Mouse (Mus musculus) gastrocnemius, postnatal 36 days (tissue): Measurements from ENCODE around the gene Hyal2. TPM values are rescaled to one million over a fixed set of nuclear protein-coding genes. Genes with fewer than 3 reads are reported as not detected.
"Not testable (repeated sequence)": the region's sequence is repeated elsewhere in the genome, so short reads cannot be mapped to it uniquely, and the experiment has no call there.

Source experiments
- DNase-seq, 2 experiments: peaks; one replicate each; pipeline ENCODE4 v3.0.0; 2022
- intact Hi-C: fragments of 180-260 bp; cut with DNase I; formaldehyde crosslinking; loops from one replicate; pipeline ENCODE4 v1.15.1; 2025
- total RNA-seq, 2 experiments: library from RNA; stranded (reverse); gene quantifications; 2 replicates each; pipeline ENCODE4 v1.2.3; 2021

The Hyal2 gene
- total RNA-seq, 2 experiments from 2014 or later: 12.0 to 16.5 TPM

DNA sequence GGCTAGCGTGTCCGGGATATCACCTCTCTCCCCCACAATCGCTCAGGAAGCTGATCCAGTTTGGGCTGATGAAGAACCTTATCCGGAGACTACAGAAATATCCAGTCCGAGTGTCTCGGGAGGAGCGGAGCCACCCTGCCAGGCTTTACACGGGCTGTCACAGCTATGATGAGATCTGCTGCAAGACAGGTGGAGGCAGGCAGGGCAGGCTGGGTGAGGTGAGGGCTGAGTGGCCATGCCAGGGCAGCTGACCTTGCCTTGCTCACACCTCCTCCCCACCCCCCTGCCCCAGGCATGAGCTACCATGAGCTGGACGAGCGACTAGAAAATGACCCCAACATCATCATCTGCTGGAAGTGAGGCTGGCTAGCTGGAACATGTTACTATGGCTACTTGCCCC, 22.5 kb upstream of the Hyal2 start:
- intact Hi-C loops: no loop called here
- DNase-seq: no peak

DNA sequence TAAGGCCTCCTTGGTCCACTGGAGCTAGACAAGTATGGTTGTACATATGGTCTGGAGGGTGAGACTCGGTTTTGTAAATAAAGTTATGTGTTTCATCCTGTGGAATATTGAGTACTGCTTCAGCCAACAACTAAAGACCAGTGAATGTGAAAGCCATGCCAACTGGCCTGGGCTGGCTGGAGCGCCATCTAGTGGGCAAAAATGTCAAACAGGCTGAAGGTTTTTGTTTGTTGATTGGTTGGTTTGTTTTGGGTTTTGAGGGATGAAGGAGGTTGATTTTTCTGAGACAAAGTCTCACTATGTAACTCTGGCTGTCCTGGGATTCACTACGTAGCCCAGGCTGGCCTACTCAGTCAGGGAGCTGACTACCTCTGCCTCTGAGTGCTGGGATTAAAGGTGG, 22.1 kb upstream of the Hyal2 start:
- intact Hi-C loops: no loop called here
- DNase-seq: peak in 1 of 2 experiments; percentile 64

DNA sequence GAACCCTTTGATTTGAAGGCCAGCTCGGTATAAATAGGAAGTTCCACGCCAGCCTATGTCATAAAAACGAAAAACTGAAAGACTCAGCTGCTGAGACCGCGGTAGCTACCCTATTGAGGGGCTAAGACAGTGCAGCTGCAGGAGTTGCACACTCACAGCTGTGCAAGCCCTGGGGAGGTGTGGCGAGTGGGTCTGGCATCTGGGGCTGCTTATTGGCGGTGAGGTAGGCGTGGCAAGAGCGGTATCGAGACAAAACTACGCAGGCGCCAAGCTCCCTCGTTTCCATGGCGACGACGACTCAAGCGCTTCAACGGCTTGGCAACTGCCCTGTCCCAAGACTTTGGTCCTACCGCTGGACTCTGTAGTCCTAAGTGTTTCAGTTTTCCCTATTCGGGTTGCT, 20.7 kb upstream of the Hyal2 start, which contains the start of gene Zmynd10:
Gene Zmynd10, plus strand, starts transcription at position 273 of the 400 bp plus-strand sequence.
- intact Hi-C loops: no loop called here

DNA sequence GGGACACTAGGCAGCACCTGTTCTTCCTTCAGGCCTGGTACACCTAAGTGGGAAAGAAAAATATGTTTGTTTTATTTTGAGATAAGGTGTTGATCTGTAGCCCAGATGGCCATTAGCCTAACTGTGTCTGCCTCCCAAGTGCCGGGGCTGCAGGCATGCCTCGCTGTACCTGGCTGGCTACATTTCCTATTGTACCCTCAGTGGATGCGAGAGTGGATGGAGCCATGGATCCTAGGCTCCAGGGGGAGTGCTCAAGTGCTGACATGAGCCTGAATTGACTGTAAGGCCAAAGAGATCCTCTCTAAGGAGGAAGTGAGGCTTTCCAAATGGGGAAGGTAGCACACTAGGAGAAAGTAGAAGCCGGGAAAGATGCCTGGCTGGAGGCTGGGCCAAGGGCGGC, 19.8 kb upstream of the Hyal2 start:
- intact Hi-C loops: no loop called here
- DNase-seq: no peak

More for the DNA sequence above, 20.7 kb upstream of the Hyal2 start, which contains the start of gene Zmynd10:
- peak; percentile 75 to 81 for DNase-seq

DNA sequence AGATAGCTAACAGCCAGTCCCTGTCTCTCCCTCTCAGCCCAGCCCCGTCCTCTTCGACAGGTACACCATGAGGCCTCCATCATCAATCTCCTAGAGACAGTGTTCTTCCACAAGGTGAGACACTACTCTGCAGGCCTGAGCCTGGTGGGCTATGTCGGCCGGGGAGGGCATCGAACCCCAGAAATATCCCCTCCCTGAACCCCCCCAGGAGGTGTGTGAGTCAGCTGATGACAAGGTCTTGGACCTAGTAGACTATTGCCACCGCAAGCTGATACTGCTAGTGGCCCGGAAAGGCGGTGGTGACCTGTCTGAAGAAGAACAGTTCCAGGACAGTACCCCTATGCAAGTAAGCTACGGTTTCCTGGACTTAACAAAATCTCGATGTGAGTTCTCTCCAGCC, 18.9 kb upstream of the Hyal2 start:
- DNase-seq: no peak
- intact Hi-C loops: no loop called here

DNA sequence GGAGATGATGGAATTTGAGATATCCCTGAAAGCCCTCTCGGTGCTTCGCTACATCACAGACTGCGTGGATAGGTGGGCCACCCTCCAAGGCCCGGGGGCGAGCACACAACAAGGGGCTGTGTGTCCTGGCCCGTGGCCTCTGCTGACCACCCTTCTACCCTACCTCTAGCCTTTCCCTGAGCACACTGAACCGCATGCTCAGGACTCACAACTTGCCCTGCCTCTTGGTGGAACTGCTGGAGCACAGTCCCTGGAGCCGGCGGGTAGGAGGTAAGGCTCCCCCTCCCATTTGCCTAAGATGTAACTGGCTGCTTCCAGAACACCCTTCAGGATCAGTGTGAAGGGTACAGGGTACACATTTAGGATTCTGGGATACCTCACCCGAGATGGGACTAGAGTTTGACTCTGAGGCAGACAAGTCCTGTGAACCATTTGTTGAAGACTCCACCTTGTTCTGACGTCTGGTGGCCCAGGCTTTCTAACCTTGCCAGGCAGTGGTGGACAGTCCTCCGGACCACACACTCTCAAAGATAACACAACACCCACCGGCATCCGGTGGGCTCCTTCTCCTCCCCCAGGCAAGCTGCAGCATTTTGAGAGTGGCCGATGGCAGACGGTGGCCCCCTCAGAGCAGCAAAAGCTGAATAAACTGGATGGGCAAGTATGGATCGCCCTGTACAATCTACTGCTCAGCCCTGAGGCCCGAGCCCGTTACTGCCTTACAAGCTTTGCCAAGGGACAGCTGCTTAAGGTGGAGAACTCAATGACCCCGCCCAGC, 18.3 kb upstream of the Hyal2 start:
- intact Hi-C loops: no loop called here
- DNase-seq: no peak

DNA sequence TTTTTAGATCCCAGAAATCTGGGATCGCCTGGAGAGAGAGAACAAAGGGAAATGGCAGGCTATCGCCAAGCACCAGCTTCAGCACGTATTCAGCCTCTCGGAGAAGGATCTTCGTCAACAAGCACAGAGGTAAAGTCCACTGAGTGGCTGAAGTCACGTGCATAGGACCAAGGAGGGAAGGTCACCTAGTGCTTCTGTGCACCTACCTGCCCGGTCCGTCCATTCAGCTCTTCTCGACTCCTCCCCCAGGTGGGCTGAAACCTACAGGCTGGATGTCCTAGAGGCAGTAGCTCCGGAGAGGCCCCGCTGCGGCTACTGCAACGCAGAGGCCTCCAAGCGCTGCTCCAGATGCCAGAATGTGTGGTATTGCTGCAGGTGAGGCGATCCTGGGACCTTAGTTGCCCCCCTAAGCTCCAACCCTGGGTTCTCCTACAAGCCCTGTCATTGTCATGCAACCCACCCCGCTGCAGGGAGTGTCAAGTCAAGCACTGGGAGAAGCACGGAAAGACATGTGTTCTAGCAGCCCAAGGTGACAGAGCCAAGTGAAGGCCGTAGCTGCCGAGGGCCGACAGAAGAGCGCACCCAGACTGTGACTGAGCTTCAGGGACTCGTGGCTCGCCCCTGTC, 17.1 kb upstream of the Hyal2 start:
- DNase-seq: no peak
- intact Hi-C loops: no loop called here

DNA sequence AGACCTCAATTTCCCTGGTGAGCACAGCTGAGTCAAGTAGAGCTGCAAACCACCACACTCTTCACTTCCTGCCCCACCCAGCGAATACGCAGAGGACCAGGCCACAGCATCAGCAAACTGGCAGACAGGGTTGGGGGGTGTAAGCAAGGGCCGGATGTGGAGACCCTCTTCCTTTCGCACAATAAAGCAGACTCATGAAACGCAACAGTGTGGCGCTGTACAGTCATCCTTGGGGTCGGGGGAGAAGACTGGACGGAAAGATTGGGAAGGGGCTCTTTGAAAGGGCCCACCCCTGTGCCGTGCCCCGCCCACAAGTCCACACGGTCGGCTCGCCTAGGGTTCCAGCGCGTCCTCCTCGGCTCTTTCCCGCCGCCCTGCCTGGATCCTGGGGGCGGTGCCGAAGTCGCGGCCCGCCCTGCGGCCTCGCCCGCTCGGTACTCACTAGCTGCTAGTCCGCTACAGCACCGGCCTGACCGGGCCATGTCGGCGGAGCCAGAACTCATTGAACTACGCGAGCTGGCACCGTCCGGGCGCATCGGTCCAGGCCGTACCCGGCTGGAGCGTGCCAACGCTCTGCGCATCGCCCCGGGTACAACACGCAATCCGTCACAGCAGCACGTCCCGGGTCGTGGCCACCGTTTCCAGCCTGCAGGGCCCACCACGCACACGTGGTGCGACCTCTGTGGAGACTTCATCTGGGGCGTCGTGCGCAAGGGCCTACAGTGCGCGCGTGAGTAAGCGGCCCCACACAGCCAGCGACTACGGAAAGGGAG, 16.4 kb upstream of the Hyal2 start, which contains the start of gene Rassf1:
Gene Rassf1, plus strand, starts transcription at position 439 of the 773 bp plus-strand sequence.
- peak; percentile 63 to 69 for DNase-seq
- intact Hi-C loops: no loop called here

DNA sequence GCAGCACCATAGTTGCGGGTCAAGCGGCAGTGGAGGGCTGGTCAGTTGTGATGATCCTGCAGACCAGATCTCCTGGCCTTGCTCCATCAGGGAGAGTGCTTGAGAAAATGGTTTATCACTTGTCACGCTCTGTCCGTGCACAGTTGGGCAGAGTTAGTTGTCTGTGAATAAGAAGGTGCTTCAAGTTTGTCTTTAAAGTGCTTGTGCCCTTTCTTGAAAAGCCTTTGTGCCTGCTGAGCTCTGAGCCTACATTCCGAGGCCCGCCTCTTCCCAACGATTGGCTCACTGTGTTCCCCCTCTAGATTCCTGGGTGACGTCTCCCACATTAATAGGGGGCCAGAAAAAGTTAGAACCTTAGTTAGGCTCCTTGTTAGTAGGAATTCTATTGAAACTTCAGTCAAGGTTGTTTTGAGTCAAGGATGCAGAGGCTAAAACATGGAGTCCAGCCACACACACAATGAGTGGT, 15.8 kb upstream of the Hyal2 start:
- intact Hi-C loops: no loop called here
- DNase-seq: no peak

DNA sequence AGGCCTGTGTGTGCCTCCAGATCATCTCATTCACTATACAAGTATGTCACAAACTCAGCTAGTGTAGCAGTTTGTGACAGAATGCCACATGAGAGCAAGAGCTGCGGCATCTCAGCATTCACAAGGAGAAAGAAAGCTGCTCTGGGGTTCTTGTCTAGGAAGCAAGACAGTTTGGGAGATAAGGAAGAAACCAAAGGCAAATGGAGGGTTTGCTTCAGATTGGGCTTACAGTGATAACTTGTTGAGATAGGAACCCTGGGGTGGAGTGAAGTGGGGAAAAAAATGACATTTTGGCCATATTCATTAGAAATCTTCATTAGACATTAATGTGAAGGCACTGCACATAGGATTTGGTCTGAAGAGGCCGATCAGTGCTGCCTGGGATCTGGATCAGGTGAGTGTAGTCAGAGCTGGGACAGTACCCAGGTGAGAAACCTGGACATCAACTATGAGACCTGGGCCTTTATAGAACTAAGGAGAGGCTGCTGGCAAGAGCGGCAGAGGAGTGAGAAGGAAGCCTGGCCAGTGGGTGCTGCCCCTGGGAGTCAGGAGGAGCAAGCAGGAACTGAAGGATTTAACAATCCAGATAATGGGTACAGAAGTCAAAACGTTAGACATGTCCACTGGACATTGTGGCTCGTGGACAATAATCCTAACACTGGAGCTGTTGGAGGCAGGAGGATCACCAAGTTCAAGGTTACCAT, 14.9 kb upstream of the Hyal2 start:
- intact Hi-C loops: no loop called here
- DNase-seq: no peak

DNA sequence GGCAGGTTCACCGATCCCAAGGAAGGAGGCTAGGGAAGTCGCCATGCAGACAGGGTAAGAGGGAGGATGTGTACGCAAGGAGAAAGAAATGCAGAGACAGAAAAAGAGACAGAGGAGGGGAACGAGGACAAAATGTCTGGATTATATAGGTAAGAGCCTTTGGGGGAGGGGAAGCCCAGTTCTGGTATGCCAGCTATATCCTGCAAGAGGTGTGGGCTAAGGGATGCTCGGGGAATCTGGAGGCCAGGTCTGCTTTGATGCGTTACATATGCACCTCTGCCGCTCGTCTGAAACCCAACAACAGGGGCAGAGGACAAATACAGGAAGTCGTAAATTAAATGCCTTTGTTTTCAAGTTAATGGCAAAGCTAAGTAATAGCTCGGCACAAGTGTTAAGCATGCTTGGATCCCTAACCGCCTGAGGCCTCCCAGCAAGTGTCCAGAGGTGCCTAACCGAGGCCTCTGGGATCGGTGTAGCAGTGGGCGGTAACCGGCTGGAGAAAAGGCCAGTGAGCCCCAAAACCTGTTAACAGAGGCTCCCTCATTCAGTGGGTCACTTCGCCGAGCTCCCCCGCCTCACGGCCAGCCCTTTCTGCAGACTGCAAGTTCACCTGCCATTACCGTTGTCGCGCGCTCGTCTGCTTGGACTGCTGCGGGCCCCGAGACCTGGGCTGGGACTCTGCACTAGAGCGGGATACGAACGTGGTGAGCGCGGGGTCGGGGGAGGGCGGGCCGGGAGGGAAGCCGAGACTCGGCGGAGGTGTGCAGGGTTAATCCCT, 14.0 kb upstream of the Hyal2 start:
- intact Hi-C loops: no loop called here
- DNase-seq: no peak

DNA sequence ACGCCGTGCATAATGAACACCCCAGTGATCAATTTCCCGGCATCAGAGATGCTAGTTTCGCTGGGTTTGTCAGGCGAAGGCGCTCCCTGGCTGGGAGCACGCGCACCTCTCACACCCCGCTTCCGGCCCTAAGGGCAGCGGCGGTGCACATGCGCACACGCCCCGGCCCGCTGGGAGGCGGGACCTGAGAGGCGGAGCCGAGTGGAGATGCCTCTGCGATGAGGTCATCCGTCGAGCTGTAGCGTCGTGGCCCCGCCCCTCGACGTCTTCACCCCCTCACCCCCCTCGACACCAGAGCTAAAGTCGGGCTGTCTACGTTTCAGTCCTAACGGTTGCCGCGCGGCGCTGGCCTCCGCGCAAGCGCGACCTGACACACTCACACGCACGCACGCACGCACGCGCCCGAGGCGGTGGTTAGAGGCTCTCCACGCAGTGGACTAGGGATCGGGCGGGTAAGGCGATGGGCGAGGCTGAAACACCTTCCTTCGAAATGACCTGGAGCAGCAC, 13.4 kb upstream of the Hyal2 start:
- intact Hi-C loops: no loop called here

DNA sequence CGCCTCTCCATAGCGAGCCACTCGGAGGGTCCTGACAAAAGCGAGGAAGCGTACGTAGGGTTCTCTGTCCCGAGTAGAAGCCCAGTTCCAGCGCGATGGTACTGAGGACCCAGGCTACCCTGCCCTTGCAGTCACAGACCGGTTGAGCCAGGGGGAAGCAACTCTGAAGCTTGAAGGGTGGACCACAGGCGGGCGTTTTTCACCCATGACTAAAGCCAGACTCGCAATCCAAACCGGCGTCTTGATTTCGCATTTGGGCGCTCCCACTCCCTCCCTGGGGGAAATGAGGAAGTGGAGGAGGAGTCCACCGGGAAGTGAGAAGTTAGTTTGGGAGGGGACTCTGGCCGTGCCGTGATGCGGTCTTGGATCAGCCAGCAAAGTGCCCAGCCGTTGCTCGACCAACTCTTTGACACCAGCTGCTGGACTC, 12.7 kb upstream of the Hyal2 start:
- DNase-seq: peak; percentile 65 to 66
- intact Hi-C loops: no loop called here

More for the DNA sequence above, 13.4 kb upstream of the Hyal2 start:
- peak; percentile 88 to 93 for DNase-seq

DNA sequence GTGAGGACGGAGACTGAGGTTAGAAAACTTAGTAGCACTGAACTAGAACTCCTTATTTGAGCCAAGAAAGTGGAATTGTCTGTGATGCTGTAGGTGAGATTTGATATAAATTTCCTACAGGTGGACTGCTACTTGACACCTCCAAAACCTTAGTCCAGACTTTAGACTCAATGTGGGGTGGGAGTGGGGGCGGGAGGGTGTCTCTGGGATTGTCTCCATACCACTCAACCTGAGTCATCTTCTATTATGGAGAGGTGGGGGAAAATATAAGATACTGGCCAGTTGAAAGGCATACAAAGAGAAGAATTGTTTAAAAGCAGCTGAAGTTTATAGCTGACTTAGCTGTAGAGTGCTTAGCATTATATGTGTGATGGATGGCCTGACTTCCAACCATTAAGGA, 12.0 kb upstream of the Hyal2 start:
- DNase-seq: no peak
- intact Hi-C loops: no loop called here

DNA sequence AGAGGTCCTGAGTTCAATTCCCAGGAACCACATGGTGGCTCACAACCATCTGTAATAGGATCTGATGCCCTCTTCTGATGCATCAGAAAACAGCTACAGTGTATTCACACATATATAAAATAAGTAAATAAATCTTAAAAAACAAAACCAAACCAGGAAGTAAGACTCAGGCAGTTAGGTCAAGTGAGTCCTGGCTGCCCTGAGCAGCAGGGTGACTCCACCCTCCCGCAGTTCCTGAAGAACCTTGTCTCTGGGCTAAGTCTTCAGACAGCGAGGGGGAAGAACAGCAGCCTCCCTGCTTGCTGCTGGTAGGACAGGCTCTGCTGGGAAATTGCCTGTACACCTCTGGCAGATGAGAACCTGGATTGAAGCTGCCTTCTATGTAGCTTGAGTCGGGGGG, 11.4 kb upstream of the Hyal2 start:
- intact Hi-C loops: no loop called here
- DNase-seq: no peak

DNA sequence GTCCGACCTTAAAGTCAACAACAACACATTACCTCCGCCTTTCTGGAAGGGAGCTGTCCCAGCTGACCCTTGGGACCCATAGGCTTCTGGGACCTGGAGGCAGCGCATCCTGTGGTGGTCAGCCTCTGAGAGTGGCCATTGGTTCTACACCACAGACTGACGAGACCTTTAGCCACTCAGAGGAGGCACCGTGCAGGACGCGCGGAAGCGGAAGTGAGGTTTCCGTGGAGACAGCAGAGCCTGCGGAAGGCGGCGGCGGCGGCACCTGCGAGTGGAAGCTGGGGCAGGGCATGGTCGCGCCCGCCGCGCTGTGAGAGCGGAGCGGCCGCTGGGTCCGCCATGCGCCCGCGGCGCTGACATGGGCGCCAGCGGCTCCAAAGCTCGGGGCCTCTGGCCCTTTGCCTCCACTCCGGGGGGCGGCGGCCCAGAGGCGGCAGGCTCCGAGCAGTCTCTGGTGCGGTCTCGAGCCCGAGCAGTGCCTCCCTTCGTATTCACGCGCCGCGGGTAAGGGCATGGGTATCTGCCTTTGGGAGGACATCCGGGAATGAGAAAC, 4.6 kb upstream of the Hyal2 start, which contains the start of gene Tusc2:
Gene Tusc2, plus strand, starts transcription at position 227 of the 553 bp plus-strand sequence.
- intact Hi-C loops: no loop called here
- DNase-seq: peak; percentile 85 to 93

DNA sequence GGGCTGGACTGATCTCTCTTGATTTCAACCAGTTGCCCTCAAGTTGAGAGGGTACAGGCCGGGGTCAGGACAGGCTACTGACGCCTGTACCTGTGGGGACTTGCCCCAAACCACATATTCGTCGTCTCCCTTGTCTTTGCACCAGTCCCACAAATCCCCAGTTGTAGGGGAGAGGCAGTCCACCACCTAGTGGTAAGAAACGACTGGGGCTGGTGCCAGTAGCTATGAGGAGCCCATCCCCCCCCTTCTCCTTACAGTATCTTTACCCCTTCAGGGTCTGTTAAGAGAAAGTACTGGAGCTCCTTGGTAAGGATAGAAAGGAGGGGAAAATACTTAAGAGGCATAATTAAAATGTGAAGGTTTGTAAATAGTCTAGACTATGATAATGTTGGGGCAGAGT, 2.2 kb upstream of the Hyal2 start:
- DNase-seq, intact Hi-C loops: not testable (repeated sequence)

DNA sequence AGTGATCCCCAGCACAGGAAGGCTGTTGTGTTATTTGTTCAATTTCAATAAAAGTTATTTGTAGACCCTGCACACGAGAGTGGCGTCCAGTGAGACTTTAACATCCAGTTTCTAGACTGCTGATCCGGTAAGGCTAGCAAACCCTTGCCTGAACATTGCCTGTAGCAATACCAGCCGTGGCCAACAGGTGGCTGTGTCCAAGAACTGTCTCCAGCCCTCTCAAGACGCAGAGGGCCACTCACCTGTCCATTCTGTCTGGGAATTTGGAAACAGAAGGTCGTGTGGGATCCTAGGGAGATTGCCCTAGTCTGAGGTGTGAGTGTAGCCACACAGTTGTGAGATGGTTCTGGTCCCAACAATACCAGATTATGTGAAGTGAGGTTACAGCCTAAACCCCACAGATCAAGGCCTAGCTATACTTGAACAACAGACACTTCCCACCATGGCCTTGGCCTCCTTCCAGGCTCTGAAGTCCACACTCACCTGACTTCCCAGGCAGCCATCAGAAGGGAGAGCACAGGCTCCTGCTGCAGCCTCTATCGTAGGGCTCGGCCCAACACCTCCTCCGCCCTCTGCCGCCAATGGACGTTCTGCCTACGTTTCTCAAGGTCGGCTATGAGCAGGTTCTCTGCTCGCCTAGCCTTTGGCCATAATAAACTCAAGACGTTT, 1.6 kb upstream of the Hyal2 start:
- intact Hi-C loops: no loop called here
- DNase-seq: peak; percentile 78 to 81
